Mouse (Mus musculus) layer of hippocampus, adult 9-10 months (tissue): Measurements from ENCODE around the gene Nol4l.

ENCODE experiments used
- DNase-seq: peaks from one replicate; pipeline ENCODE4 v3.0.0; 2022; ENCODE audit warnings: low spot score

Gene Nol4l

GRCm38 (mm10) chr2:153481108-153481860 lies 48.5 kb downstream of the Nol4l start:
- DNase-seq, result no peak

GRCm38 (mm10) chr2:153479486-153479885 lies 50.3 kb downstream of the Nol4l start:
- no peak for DNase-seq

- no peak for DNase-seq
These were observed 51.2 kb downstream of the Nol4l start for GRCm38 (mm10) chr2:153478583-153478982.

- DNase-seq, result no peak
These were observed 54.4 kb downstream of the Nol4l start for GRCm38 (mm10) chr2:153475114-153476112.

- no peak for DNase-seq
These were observed 58.8 kb downstream of the Nol4l start for GRCm38 (mm10) chr2:153470983-153471382.

- DNase-seq, result no peak
These were observed 60.0 kb downstream of the Nol4l start for GRCm38 (mm10) chr2:153469764-153470163.

GRCm38 (mm10) chr2:153469317-153469716 lies 60.5 kb downstream of the Nol4l start:
- DNase-seq, result no peak

GRCm38 (mm10) chr2:153467372-153467771 lies 62.4 kb downstream of the Nol4l start:
- no peak for DNase-seq

- DNase-seq, result no peak
These were observed 66.5 kb downstream of the Nol4l start for GRCm38 (mm10) chr2:153463257-153463656.

GRCm38 (mm10) chr2:153458022-153458441 lies 71.7 kb downstream of the Nol4l start:
- DNase-seq, result no peak

- DNase-seq, result no peak
These were observed 72.3 kb downstream of the Nol4l start for GRCm38 (mm10) chr2:153457467-153457866.

- no peak for DNase-seq
These were observed 74.8 kb downstream of the Nol4l start for GRCm38 (mm10) chr2:153454841-153455506.

- DNase-seq, result no peak
These were observed 75.6 kb downstream of the Nol4l start for GRCm38 (mm10) chr2:153453961-153454759.

- DNase-seq, result no peak
These were observed 81.3 kb downstream of the Nol4l start for GRCm38 (mm10) chr2:153448519-153448918.

GRCm38 (mm10) chr2:153447719-153448118 lies 82.1 kb downstream of the Nol4l start:
- DNase-seq, result no peak

GRCm38 (mm10) chr2:153446476-153446875 lies 83.3 kb downstream of the Nol4l start:
- no peak for DNase-seq

- DNase-seq, result peak; percentile 87
These were observed 83.8 kb downstream of the Nol4l start for GRCm38 (mm10) chr2:153446017-153446408.

GRCm38 (mm10) chr2:153445137-153446016 lies 84.4 kb downstream of the Nol4l start:
- no peak for DNase-seq

GRCm38 (mm10) chr2:153444254-153445136 lies 85.3 kb downstream of the Nol4l start:
- DNase-seq, result no peak
